Mouse (Mus musculus) limb, embryonic 14.5 days (tissue): Measurements from ENCODE around the gene Apopt1. TPM values are rescaled to one million over a fixed set of nuclear protein-coding genes. Genes with fewer than 3 reads are reported as not detected.

ENCODE experiments used
- ATAC-seq: fragments of 200-750 bp; cut with Nextera tagmentation; 2 replicates; pipeline ENCODE4 v1.8.0; 2017; ENCODE audit warnings: low read depth, moderate number of reproducible peaks, moderate TSS enrichment; ENCODE audit not compliant: low FRiP score
- DNase-seq: peaks from one replicate; pipeline ENCODE4 v3.0.0-alpha.2; 2015; ENCODE audit warnings: low spot score
- H3K27ac ChIP-seq: fragments of 300-500 bp; sonication (generic); replicated peaks from 2 replicates; pipeline ENCODE4 v1.5.1; 2014; ENCODE audit warnings: low read depth, mild to moderate bottlenecking, low read length, moderate library complexity, mixed read lengths
- H3K27me3 ChIP-seq: fragments of 300-500 bp; sonication (generic); 2 replicates; pipeline ENCODE4 v1.6.1; 2014; ENCODE audit warnings: low read length, mixed read lengths; ENCODE audit not compliant: control insufficient read depth, insufficient read depth
- H3K36me3 ChIP-seq: fragments of 300-500 bp; sonication (generic); 2 replicates; pipeline ENCODE4 v1.6.1; 2014; ENCODE audit warnings: mild to moderate bottlenecking, low read length, moderate library complexity, mixed read lengths; ENCODE audit not compliant: control insufficient read depth, insufficient read depth
- H3K4me1 ChIP-seq: fragments of 300-500 bp; sonication (generic); 2 replicates; pipeline ENCODE4 v1.6.1; 2014; ENCODE audit warnings: antibody characterized with exemption, low read length, mixed read lengths; ENCODE audit not compliant: control insufficient read depth, insufficient read depth
- H3K4me2 ChIP-seq: fragments of 300-500 bp; sonication (generic); replicated peaks from 2 replicates; pipeline ENCODE4 v1.6.1; 2014; ENCODE audit warnings: low read depth, mild to moderate bottlenecking, low read length, moderate library complexity; ENCODE audit not compliant: severe bottlenecking
- H3K4me3 ChIP-seq: fragments of 300-500 bp; sonication (generic); replicated peaks from 2 replicates; pipeline ENCODE4 v1.5.1; 2014; ENCODE audit warnings: low read length
- H3K9ac ChIP-seq: fragments of 300-500 bp; sonication (generic); 2 replicates; pipeline ENCODE4 v1.6.1; 2014; ENCODE audit warnings: mild to moderate bottlenecking, low read depth, low read length, moderate library complexity; ENCODE audit not compliant: severe bottlenecking
- H3K9me3 ChIP-seq: fragments of 300-500 bp; sonication (generic); 2 replicates; pipeline ENCODE4 v1.6.1; 2016; ENCODE audit warnings: low read length; ENCODE audit not compliant: control insufficient read depth
- POLR2A ChIP-seq: fragments of 200-500 bp; IDR thresholded peaks from 2 replicates; pipeline ENCODE4 v1.8.0; 2012; ENCODE audit warnings: inconsistent platforms, mild to moderate bottlenecking, moderate library complexity, borderline replicate concordance; ENCODE audit not compliant: insufficient read depth, insufficient read length; ENCODE audit errors: extremely low read depth
- WGBS: fragments of 180-500 bp; shearing (Covaris S2); extraction: QIAGEN DNeasy Blood & Tissue Kit; methylation state at CpG from one replicate; pipeline ENCODE4 v1.1.7; 2014; 5-methylcytosine and 5-hydroxymethylcytosine counted together
- polyA plus RNA-seq, 2 experiments: library from polyadenylated mRNA; depleted of rRNA in 1 of 2; stranded (reverse) in 1 of 2; unstranded in 1 of 2; fragments of >200 nt; fragmentation: Nextera tagmentation in 1 of 2; extraction: Ambion mirVana in 1 of 2; gene quantifications; 2 replicates each; pipeline versions ENCODE4 v1.2.1 to v1.2.3; 2012 to 2014

Apopt1 gene
- polyA plus RNA-seq, 2 experiments: 39.7 to 50.7 TPM

DNA sequence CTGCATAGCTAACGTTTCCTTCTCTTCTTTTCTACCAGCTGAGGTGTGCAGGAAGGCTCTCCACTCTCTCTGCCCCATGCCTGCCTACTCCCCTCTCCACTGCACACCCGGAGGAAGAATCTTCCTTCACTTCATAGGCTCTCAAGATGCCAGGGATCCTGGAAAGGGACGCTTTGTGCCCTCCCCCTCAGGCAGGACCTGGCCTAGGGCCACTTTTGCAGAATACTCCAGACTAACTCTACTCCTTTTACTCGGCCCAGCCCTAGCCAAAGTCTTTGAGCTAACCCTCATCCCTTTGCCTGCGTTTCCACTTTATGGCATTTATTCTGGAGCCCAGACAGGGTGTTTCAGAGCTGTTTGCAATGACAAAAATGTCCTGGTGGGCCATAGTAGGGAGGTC lies 35.6 kb upstream of the Apopt1 start:
- peak overlapping the region; percentile 91 for H3K27ac ChIP-seq
- H3K4me1 ChIP-seq: peaks cover 13% of the 10 kb centered on the region
- H3K27me3 ChIP-seq: peaks cover 18% of the 10 kb centered on the region
- WGBS: 15% methylated on average over 4 of the region's 5 CpGs
- no peak for TF ChIP-seq POLR2A
- peak overlapping the region; percentile 93 for H3K4me2 ChIP-seq
- peak; percentile 23 for ATAC-seq
- DNase-seq: no peak
- peak overlapping the region; percentile 74 for H3K9ac ChIP-seq
- H3K4me3 ChIP-seq: peak overlapping the region; percentile 83
- peaks cover 17% of the 10 kb centered on the region for H3K36me3 ChIP-seq
- H3K9me3 ChIP-seq: no peaks in the 10 kb centered on the region

DNA sequence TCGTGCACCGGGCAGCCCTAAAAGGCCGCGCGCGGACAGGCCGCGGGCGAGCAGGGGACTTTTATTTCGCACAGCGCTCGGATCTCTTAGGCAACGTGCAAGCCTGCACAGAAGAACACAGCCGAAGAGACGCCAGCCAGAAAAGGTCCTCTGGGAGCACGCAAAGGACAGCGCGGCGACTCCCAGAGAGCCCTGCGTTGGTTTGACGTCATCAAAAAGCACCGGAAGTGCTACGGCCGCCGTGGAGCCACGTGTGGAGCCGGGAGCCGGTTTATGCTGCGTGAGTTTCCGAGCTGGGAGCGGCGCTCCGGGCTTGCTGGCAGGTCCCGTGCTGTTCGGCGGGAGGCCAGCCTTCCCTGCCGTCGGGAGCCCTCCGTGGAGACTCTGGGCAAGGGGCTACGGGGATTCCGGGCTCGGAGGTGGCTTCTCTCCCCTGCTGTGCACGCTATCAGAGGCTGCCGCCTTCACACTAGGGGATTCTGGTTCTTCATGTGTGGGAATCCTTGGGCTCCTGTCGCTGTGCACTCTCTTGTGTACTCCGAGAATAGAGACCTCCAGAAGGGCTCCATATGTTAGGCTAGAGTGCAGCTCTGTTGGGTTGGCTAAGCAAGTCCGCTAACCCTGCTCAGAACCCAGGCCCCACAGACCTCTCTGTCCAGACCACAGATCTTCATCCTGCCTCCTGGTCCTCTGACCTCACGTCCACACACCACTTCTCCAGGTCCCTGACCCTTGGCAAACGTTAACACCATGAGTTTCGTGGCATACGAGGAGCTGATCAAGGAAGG lies 35.0 kb upstream of the Apopt1 start, which contains the start of gene Trmt61a:
Trmt61a (plus strand) TSS at position 224 of the 788 bp plus-strand sequence.
- peaks cover 19% of the 10 kb centered on the region for H3K36me3 ChIP-seq
- peak within 1 kb of the TSS; percentile 91 for H3K27ac ChIP-seq
- ATAC-seq (peak; percentile 92), DNase-seq (peak; percentile 94)
- peak; percentile 67; the same call in 1 of the 2 replicates for TF ChIP-seq POLR2A
- peaks cover 10% of the 10 kb centered on the region for H3K4me1 ChIP-seq
- H3K4me3 ChIP-seq: peak within 1 kb of the TSS; percentile 83
- WGBS: under 1% methylated on average over 47 of the region's 51 CpGs
- H3K27me3 ChIP-seq: peaks cover 11% of the 10 kb centered on the region
- no peaks in the 10 kb centered on the region for H3K9me3 ChIP-seq
- H3K9ac ChIP-seq: peak within 1 kb of the TSS; percentile 74
- peak within 1 kb of the TSS; percentile 93 for H3K4me2 ChIP-seq

DNA sequence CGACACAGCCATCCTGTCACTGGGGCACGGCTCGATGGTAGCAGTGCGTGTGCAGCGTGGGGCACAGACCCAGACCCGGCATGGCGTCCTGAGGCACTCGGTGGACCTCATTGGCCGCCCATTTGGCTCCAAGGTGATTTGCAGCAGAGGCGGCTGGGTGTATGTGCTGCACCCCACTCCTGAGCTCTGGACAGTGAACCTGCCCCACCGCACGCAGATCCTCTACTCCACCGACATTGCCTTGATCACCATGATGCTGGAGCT lies 34.5 kb upstream of the Apopt1 start:
- Histone ChIP-seq H3K4me2 (peak overlapping the region; percentile 93), H3K4me1 (peaks cover 10% of the 10 kb centered on the region), H3K4me3 (peak overlapping the region; percentile 83), H3K27me3 (0 out of 2 replicates have a peak, but pooled peaks cover 6% of the 10 kb centered on the region), H3K27ac (no peak overlapping the region), H3K9ac (peak overlapping the region; percentile 74), H3K9me3 (no peaks in the 10 kb centered on the region), H3K36me3 (peaks cover 22% of the 10 kb centered on the region)
- ATAC-seq (no peak), DNase-seq (no peak)
- 5% methylated on average over 13 of the region's 13 CpGs for WGBS
- no peak for TF ChIP-seq POLR2A

DNA sequence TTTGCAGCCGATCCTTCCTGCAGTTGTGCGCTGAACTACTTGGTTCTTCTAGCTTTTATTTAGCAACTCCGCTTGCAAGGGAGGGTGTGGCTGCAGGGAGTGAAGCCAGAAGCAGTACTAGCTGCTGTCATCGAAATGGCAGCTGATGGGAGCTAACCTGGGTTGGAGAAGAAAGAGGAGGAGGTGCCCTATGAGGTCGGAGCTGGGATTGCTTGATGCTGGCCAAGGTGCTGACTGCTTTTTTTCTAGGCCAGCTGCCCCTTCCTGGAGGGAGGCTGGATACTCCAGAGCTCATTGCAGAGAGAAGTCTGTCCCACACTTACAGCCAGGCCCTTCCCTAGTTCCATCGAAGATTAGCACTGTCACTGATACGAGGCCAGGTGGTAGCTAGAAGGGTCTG lies 34.1 kb upstream of the Apopt1 start:
- peak overlapping the region; percentile 93 for H3K4me2 ChIP-seq
- 0 out of 2 replicates have a peak, but pooled peaks cover 4% of the 10 kb centered on the region for H3K27me3 ChIP-seq
- H3K27ac ChIP-seq: no peak overlapping the region
- DNase-seq: no peak
- TF ChIP-seq POLR2A: no peak
- H3K36me3 ChIP-seq: peaks cover 25% of the 10 kb centered on the region
- no peaks in the 10 kb centered on the region for H3K9me3 ChIP-seq
- no peak for ATAC-seq
- WGBS: 47% methylated on average over 7 of the region's 7 CpGs
- H3K9ac ChIP-seq: peak overlapping the region; percentile 74
- peaks cover 10% of the 10 kb centered on the region for H3K4me1 ChIP-seq
- H3K4me3 ChIP-seq: peak overlapping the region; percentile 83

DNA sequence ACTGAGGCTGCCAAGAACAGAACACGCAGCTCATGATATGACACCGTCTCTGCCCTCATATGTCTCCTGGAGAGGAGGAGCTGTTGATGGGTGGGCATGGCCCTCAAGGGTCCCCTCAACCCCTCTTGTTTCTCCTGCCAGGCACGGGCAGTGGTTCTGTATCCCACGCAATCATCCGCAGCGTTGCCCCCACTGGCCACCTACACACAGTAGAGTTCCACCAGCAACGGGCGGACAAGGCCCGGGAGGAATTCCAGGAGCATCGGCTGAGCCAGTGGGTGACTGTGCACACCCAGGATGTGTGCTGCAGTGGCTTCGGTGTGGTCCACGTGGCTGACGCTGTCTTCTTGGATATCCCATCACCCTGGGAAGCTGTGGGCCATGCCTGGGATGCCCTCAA lies 32.4 kb upstream of the Apopt1 start:
- Histone ChIP-seq H3K27ac (no peak overlapping the region), H3K27me3 (no peaks in the 10 kb centered on the region), H3K9ac (no peak overlapping the region), H3K4me1 (peaks cover 10% of the 10 kb centered on the region), H3K4me2 (no peak overlapping the region), H3K4me3 (no peak overlapping the region), H3K36me3 (peaks cover 25% of the 10 kb centered on the region), H3K9me3 (no peaks in the 10 kb centered on the region)
- WGBS: 96% methylated on average over 13 of the region's 13 CpGs
- ATAC-seq: no peak
- no peak for TF ChIP-seq POLR2A
- DNase-seq: no peak
